Mouse (Mus musculus) liver, adult 2 months (tissue): ENCODE results near the gene Csk.

Experiments
- CTCF ChIP-seq: fragments of 200-500 bp; IDR thresholded peaks from 2 replicates; pipeline ENCODE4 v1.5.1; 2011; ENCODE audit warnings: low read depth, low read length, control low read depth
- POLR2A ChIP-seq: fragments of 200-500 bp; IDR thresholded peaks from 2 replicates; pipeline ENCODE4 v1.6.1; 2011; ENCODE audit warnings: low read length, control low read depth; ENCODE audit not compliant: insufficient read depth; ENCODE audit errors: extremely low read depth

GRCm38 (mm10) chr9:57681411-57681810 is 28.0 kb upstream of the Csk start:
- TF ChIP-seq POLR2A (no peak), CTCF (no peak)
